Comparison of ENCODE assay signal across 8 mouse cellular contexts in genomic region chr6:6289806-6290205, GRCm38 (mm10).
DNase-seq lines count a peak whose midpoint lies in the region; ATAC-seq and TF ChIP-seq lines count a peak whose summit lies in the region.

No protein-coding gene starts in this region.

- H3K27ac ChIP-seq in forebrain, embryonic 14.5 days (ENCODE audit: low read depth, low read length): no peak overlapping the region
- no peak overlapping the region for H3K27ac ChIP-seq in lung, postnatal 0 days (ENCODE audit: low read length)
- no peak overlapping the region for H3K27ac ChIP-seq in stomach, postnatal 0 days (replicated peaks)

- H3K4me2 ChIP-seq in forebrain, embryonic 14.5 days (ENCODE audit: low read length): no peak overlapping the region
- no peak overlapping the region for H3K4me2 ChIP-seq in lung, postnatal 0 days (replicated peaks; ENCODE audit: low read depth, low read length)
- no peak overlapping the region for H3K4me2 ChIP-seq in stomach, postnatal 0 days (replicated peaks; ENCODE audit: low read depth)

- no peak for TF ChIP-seq EP300 in lung, postnatal 0 days (IDR thresholded peaks at IDR 0.05)
- no peak for TF ChIP-seq EP300 in stomach, postnatal 0 days (optimal IDR thresholded peaks at IDR 0.05)

- TF ChIP-seq CTCF in lung, postnatal 0 days (IDR thresholded peaks at IDR 0.05): peak; percentile 87
- peak; percentile 80 for TF ChIP-seq CTCF in stomach, postnatal 0 days (IDR thresholded peaks at IDR 0.05; ENCODE audit: low read depth)

- no peaks in the 10 kb centered on the region for H3K4me1 ChIP-seq in forebrain, embryonic 14.5 days (ENCODE audit: control insufficient read depth, insufficient read depth, low read length)
- H3K4me1 ChIP-seq in lung, postnatal 0 days (ENCODE audit: insufficient read depth, low read depth, low read length): no peaks in the 10 kb centered on the region
- no peaks in the 10 kb centered on the region for H3K4me1 ChIP-seq in stomach, postnatal 0 days (replicated peaks; ENCODE audit: control insufficient read depth, insufficient read depth)

- no peaks in the 10 kb centered on the region for H3K36me3 ChIP-seq in forebrain, embryonic 14.5 days (ENCODE audit: control insufficient read depth, insufficient read depth, low read length)
- no peaks in the 10 kb centered on the region for H3K36me3 ChIP-seq in lung, postnatal 0 days (ENCODE audit: insufficient read depth, low read length)
- H3K36me3 ChIP-seq in stomach, postnatal 0 days (ENCODE audit: control insufficient read depth, insufficient read depth, low read length): no peaks in the 10 kb centered on the region

- no peak overlapping the region for H3K4me3 ChIP-seq in forebrain, embryonic 14.5 days (ENCODE audit: low read depth, low read length)
- H3K4me3 ChIP-seq in lung, postnatal 0 days (ENCODE audit: low read depth, low read length): no peak overlapping the region
- H3K4me3 ChIP-seq in stomach, postnatal 0 days (ENCODE audit: low read depth, low read length): no peak overlapping the region

- H3K9me3 ChIP-seq in forebrain, embryonic 14.5 days (replicated peaks; ENCODE audit: control insufficient read depth, low read length): no peaks in the 10 kb centered on the region
- H3K9me3 ChIP-seq in lung, postnatal 0 days (ENCODE audit: low read length): no peaks in the 10 kb centered on the region
- no peaks in the 10 kb centered on the region for H3K9me3 ChIP-seq in stomach, postnatal 0 days (ENCODE audit: control insufficient read depth, low read length)

- ATAC-seq in frontal cortex, adult (ENCODE audit: low TSS enrichment): peak; percentile 62; the same call in 1 of the 2 replicates
- ATAC-seq in forebrain, embryonic 14.5 days: no peak
- ATAC-seq in lung, postnatal 0 days: no peak
- no peak for ATAC-seq in stomach, postnatal 0 days (ENCODE audit: low FRiP score, low TSS enrichment)

- H3K27me3 ChIP-seq in forebrain, embryonic 14.5 days (replicated peaks; ENCODE audit: control insufficient read depth, insufficient read depth, low read length): no peaks in the 10 kb centered on the region
- H3K27me3 ChIP-seq in lung, postnatal 0 days (replicated peaks; ENCODE audit: insufficient read depth, low read length): no peaks in the 10 kb centered on the region
- H3K27me3 ChIP-seq in stomach, postnatal 0 days (ENCODE audit: control insufficient read depth, insufficient read depth, low read length): no peaks in the 10 kb centered on the region

- DNase-seq in frontal cortex, postnatal 14 days (ENCODE audit: low spot score in 2 of 2): no peak
- DNase-seq in B cell, adult 2 months: peak; percentile 14 to 15
- DNase-seq in brain, adult 2 months (ENCODE audit: low read depth, low spot score): peak; percentile 84
- DNase-seq in forebrain, embryonic 14.5 days (ENCODE audit: low spot score): peak; percentile 60
- DNase-seq in kidney, postnatal 4 days: peak; percentile 61 to 62
- peak; percentile 67 for DNase-seq in lung, postnatal 0 days (ENCODE audit: low spot score)
- DNase-seq in stomach, postnatal 0 days (ENCODE audit: low spot score): peak; percentile 58

- 16% methylated on average over 6 of the region's 6 CpGs for WGBS in forebrain, embryonic 14.5 days
- 29% methylated on average over 6 of the region's 6 CpGs for WGBS in lung, postnatal 0 days
- 25% methylated on average over 6 of the region's 6 CpGs for WGBS in stomach, postnatal 0 days

- H3K9ac ChIP-seq in forebrain, embryonic 14.5 days (ENCODE audit: low read length): no peak overlapping the region
- no peak overlapping the region for H3K9ac ChIP-seq in lung, postnatal 0 days (replicated peaks; ENCODE audit: low read depth)
- no peak overlapping the region for H3K9ac ChIP-seq in stomach, postnatal 0 days (ENCODE audit: low read length)

Comparison
In these comparisons a context has a peak if more than half of its experiments do, and no peak if none do; other contexts are left out.
1. DNase-seq: peak in B cell, adult 2 months (2 of 2), brain, adult 2 months (single experiment), forebrain, embryonic 14.5 days (single experiment), kidney, postnatal 4 days (2 of 2), lung, postnatal 0 days (single experiment) and stomach, postnatal 0 days (single experiment); none in frontal cortex, postnatal 14 days (0 of 2).